Mouse (Mus musculus) neural tube, embryonic 14.5 days (tissue): ENCODE measurements around the gene Prkn. TPM values are rescaled to one million over a fixed set of nuclear protein-coding genes. Genes with fewer than 3 reads are reported as not detected.
A peak's percentile ranks its signal among the peaks of the same experiment; 100 is the strongest.
"Not testable (repeated sequence)": the region's sequence is repeated elsewhere in the genome, so short reads cannot be mapped to it uniquely, and the experiment has no call there.

Source experiments
- ATAC-seq: fragments of 200-750 bp; cut with Nextera tagmentation; 2 replicates; pipeline ENCODE4 v1.8.0; 2017; ENCODE audit warnings: low read depth, mild to moderate bottlenecking, moderate TSS enrichment, moderate library complexity
- H3K27ac ChIP-seq: fragments of 300-500 bp; sonication (generic); 2 replicates; pipeline ENCODE4 v1.5.1; 2014; ENCODE audit warnings: low read depth, mild to moderate bottlenecking, control low read depth, low read length, moderate library complexity, mixed read lengths
- H3K27me3 ChIP-seq: fragments of 300-500 bp; sonication (generic); 2 replicates; pipeline ENCODE4 v1.6.1; 2014; ENCODE audit warnings: low read length; ENCODE audit not compliant: control insufficient read depth, insufficient read depth
- H3K36me3 ChIP-seq: fragments of 300-500 bp; sonication (generic); 2 replicates; pipeline ENCODE4 v1.6.1; 2014; ENCODE audit warnings: low read length, mixed read lengths; ENCODE audit not compliant: control insufficient read depth, insufficient read depth
- H3K4me1 ChIP-seq: fragments of 300-500 bp; sonication (generic); 2 replicates; pipeline ENCODE4 v1.6.1; 2014; ENCODE audit warnings: low read length; ENCODE audit not compliant: control insufficient read depth, insufficient read depth
- H3K4me2 ChIP-seq: fragments of 300-500 bp; sonication (generic); 2 replicates; pipeline ENCODE4 v1.6.1; 2014; ENCODE audit warnings: mild to moderate bottlenecking, low read depth, low read length, control low read depth
- H3K4me3 ChIP-seq: fragments of 300-500 bp; sonication (generic); 2 replicates; pipeline ENCODE4 v1.5.1; 2014; ENCODE audit warnings: low read depth, low read length, control low read depth, mixed read lengths
- H3K9ac ChIP-seq: fragments of 300-500 bp; sonication (generic); replicated peaks from 2 replicates; pipeline ENCODE4 v1.6.1; 2014; ENCODE audit warnings: low read depth, mild to moderate bottlenecking, control low read depth, low read length, mixed read lengths
- H3K9me3 ChIP-seq: fragments of 300-500 bp; sonication (generic); 2 replicates; pipeline ENCODE4 v1.6.1; 2016; ENCODE audit warnings: low read length; ENCODE audit not compliant: control insufficient read depth
- WGBS: fragments of 180-500 bp; shearing (Covaris S2); extraction: QIAGEN DNeasy Blood & Tissue Kit; methylation state at CpG from one replicate; pipeline ENCODE4 v1.1.7; 2014; 5-methylcytosine and 5-hydroxymethylcytosine counted together
- polyA plus RNA-seq: library from polyadenylated mRNA; unstranded; fragments of >200 nt; fragmentation: Nextera tagmentation; extraction: Ambion mirVana; gene quantifications from 2 replicates; pipeline ENCODE4 v1.2.1, GENCODE M21; 2014

The Prkn gene
- polyA plus RNA-seq, 1 experiment from 2014 or later = 7.3 TPM

- H3K27ac ChIP-seq = no peak overlapping the region
- H3K27me3 ChIP-seq = no peaks in the 10 kb centered on the region
- H3K4me3 ChIP-seq = no peak overlapping the region
- no peak overlapping the region for H3K4me2 ChIP-seq
- H3K36me3 ChIP-seq = no peaks in the 10 kb centered on the region
- no peak for ATAC-seq
- no peak overlapping the region for H3K9ac ChIP-seq
- WGBS = 19% methylated on average over 2 of the region's 2 CpGs
- H3K4me1 ChIP-seq = no peaks in the 10 kb centered on the region
- no peaks in the 10 kb centered on the region for H3K9me3 ChIP-seq
Measured at GRCm38 (mm10) chr17:11198134-11198533, 357.9 kb downstream of the Prkn start.

GRCm38 (mm10) chr17:11209063-11209462 lies 368.9 kb downstream of the Prkn start:
- 94% methylated on average over 3 of the region's 4 CpGs for WGBS
- H3K4me3 ChIP-seq = not testable (repeated sequence)

GRCm38 (mm10) chr17:11211006-11211405 lies 370.8 kb downstream of the Prkn start:
- no peaks in the 10 kb centered on the region for H3K9me3 ChIP-seq
- no peak overlapping the region for H3K4me2 ChIP-seq
- 88% methylated on average over 11 of the region's 11 CpGs for WGBS
- no peaks in the 10 kb centered on the region for H3K36me3 ChIP-seq
- ATAC-seq = no peak
- H3K27me3 ChIP-seq = no peaks in the 10 kb centered on the region
- no peak overlapping the region for H3K9ac ChIP-seq
- no peaks in the 10 kb centered on the region for H3K4me1 ChIP-seq
- no peak overlapping the region for H3K4me3 ChIP-seq
- no peak overlapping the region for H3K27ac ChIP-seq

More at GRCm38 (mm10) chr17:11209063-11209462, 368.9 kb downstream of the Prkn start:
- not testable (repeated sequence) for ATAC-seq, H3K27me3 ChIP-seq, H3K4me1 ChIP-seq, H3K36me3 ChIP-seq, H3K27ac ChIP-seq, H3K9me3 ChIP-seq, H3K9ac ChIP-seq, H3K4me2 ChIP-seq

GRCm38 (mm10) chr17:11211591-11211990 lies 371.4 kb downstream of the Prkn start:
- 64% methylated on average over 4 of the region's 4 CpGs for WGBS
- H3K4me3 ChIP-seq = no peak overlapping the region
- H3K27me3 ChIP-seq = no peaks in the 10 kb centered on the region
- no peak overlapping the region for H3K9ac ChIP-seq
- no peaks in the 10 kb centered on the region for H3K36me3 ChIP-seq
- H3K4me1 ChIP-seq = no peaks in the 10 kb centered on the region
- H3K4me2 ChIP-seq = no peak overlapping the region
- H3K9me3 ChIP-seq = no peaks in the 10 kb centered on the region
- no peak overlapping the region for H3K27ac ChIP-seq
- ATAC-seq = no peak

- Histone ChIP-seq H3K27ac (no peak overlapping the region), H3K9ac (no peak overlapping the region), H3K36me3 (no peaks in the 10 kb centered on the region), H3K4me3 (no peak overlapping the region), H3K9me3 (no peaks in the 10 kb centered on the region), H3K27me3 (no peaks in the 10 kb centered on the region), H3K4me2 (no peak overlapping the region), H3K4me1 (no peaks in the 10 kb centered on the region)
- WGBS = 95% methylated on average over 3 of the region's 3 CpGs
- no peak for ATAC-seq
Measured at GRCm38 (mm10) chr17:11213689-11214088, 373.5 kb downstream of the Prkn start.

- H3K36me3 ChIP-seq = no peaks in the 10 kb centered on the region
- H3K4me2 ChIP-seq = no peak overlapping the region
- no peak overlapping the region for H3K9ac ChIP-seq
- H3K27ac ChIP-seq = no peak overlapping the region
- no peak overlapping the region for H3K4me3 ChIP-seq
- H3K4me1 ChIP-seq = no peaks in the 10 kb centered on the region
- H3K27me3 ChIP-seq = no peaks in the 10 kb centered on the region
- ATAC-seq = no peak
- H3K9me3 ChIP-seq = no peaks in the 10 kb centered on the region
- 85% methylated on average over 4 of the region's 4 CpGs for WGBS
Measured at GRCm38 (mm10) chr17:11229011-11229410, 388.8 kb downstream of the Prkn start.

GRCm38 (mm10) chr17:11229426-11229825 lies 389.2 kb downstream of the Prkn start:
- H3K9me3 ChIP-seq = no peaks in the 10 kb centered on the region
- no peak overlapping the region for H3K9ac ChIP-seq
- H3K4me1 ChIP-seq = no peaks in the 10 kb centered on the region
- H3K4me3 ChIP-seq = no peak overlapping the region
- no peak overlapping the region for H3K4me2 ChIP-seq
- WGBS = 70% methylated on average over 1 of the region's 1 CpGs
- no peaks in the 10 kb centered on the region for H3K36me3 ChIP-seq
- no peaks in the 10 kb centered on the region for H3K27me3 ChIP-seq
- ATAC-seq = no peak
- H3K27ac ChIP-seq = no peak overlapping the region

GRCm38 (mm10) chr17:11230604-11231395 lies 390.6 kb downstream of the Prkn start:
- Histone ChIP-seq H3K27ac (no peak overlapping the region), H3K4me1 (no peaks in the 10 kb centered on the region), H3K36me3 (no peaks in the 10 kb centered on the region), H3K9me3 (no peaks in the 10 kb centered on the region), H3K9ac (no peak overlapping the region), H3K27me3 (no peaks in the 10 kb centered on the region), H3K4me2 (0 out of 2 replicates have a peak overlapping the region, but pooled peaks have one; percentile 5), H3K4me3 (no peak overlapping the region)
- no peak for ATAC-seq
- 34% methylated on average over 12 of the region's 12 CpGs for WGBS

- Histone ChIP-seq H3K27ac (no peak overlapping the region), H3K9me3 (no peaks in the 10 kb centered on the region), H3K4me3 (no peak overlapping the region), H3K9ac (no peak overlapping the region), H3K27me3 (no peaks in the 10 kb centered on the region), H3K4me1 (no peaks in the 10 kb centered on the region), H3K36me3 (no peaks in the 10 kb centered on the region), H3K4me2 (no peak overlapping the region)
- ATAC-seq = no peak
- WGBS = 81% methylated on average over 1 of the region's 1 CpGs
Measured at GRCm38 (mm10) chr17:11235273-11235672, 395.1 kb downstream of the Prkn start.
